Mouse (Mus musculus): ENCODE data around the gene Fam49a. TPM values are rescaled to one million over a fixed set of nuclear protein-coding genes. Genes with fewer than 3 reads are reported as not detected.

The Fam49a gene
- polyA plus RNA-seq, 1 experiment from 2014 or later = 22.4 TPM

- no peak overlapping the region for H3K27ac ChIP-seq (ENCODE audit: low read length)
- H3K4me2 ChIP-seq (ENCODE audit: low read depth, low read length) = no peak overlapping the region
- H3K9me3 ChIP-seq (replicated peaks; ENCODE audit: control insufficient read depth, low read length) = no peaks in the 10 kb centered on the region
- H3K9ac ChIP-seq (ENCODE audit: low read length) = no peak overlapping the region; the same call in 1 of the 2 replicates
- H3K4me1 ChIP-seq (ENCODE audit: control insufficient read depth, insufficient read depth, low read length) = peaks cover 13% of the 10 kb centered on the region
- no peaks in the 10 kb centered on the region for H3K27me3 ChIP-seq (ENCODE audit: control insufficient read depth, insufficient read depth, low read length)
- H3K36me3 ChIP-seq (ENCODE audit: control insufficient read depth, insufficient read depth) = no peaks in the 10 kb centered on the region
- H3K4me3 ChIP-seq (ENCODE audit: low read length) = no peak overlapping the region
- WGBS = 0% methylated on average over 2 of the region's 2 CpGs
- ATAC-seq (replicated peaks; ENCODE audit: extremely low read depth, insufficient read depth, low FRiP score) = no peak
Observed at GRCm38 (mm10) chr12:12420423-12420822, 158.5 kb downstream of the Fam49a start.

- WGBS = 14% methylated on average over 25 of the region's 25 CpGs
- Histone ChIP-seq H3K27me3 (ENCODE audit: control insufficient read depth, insufficient read depth, low read length) (no peaks in the 10 kb centered on the region), H3K9me3 (replicated peaks; ENCODE audit: control insufficient read depth, low read length) (no peaks in the 10 kb centered on the region), H3K4me3 (ENCODE audit: low read length) (peak overlapping the region; percentile 61), H3K36me3 (ENCODE audit: control insufficient read depth, insufficient read depth) (no peaks in the 10 kb centered on the region), H3K9ac (ENCODE audit: low read length) (peak overlapping the region; percentile 89), H3K27ac (ENCODE audit: low read length) (no peak overlapping the region), H3K4me2 (ENCODE audit: low read depth, low read length) (peak overlapping the region; percentile 87), H3K4me1 (ENCODE audit: control insufficient read depth, insufficient read depth, low read length) (peaks cover 13% of the 10 kb centered on the region)
- peak; percentile 88 for ATAC-seq (replicated peaks; ENCODE audit: extremely low read depth, insufficient read depth, low FRiP score)
Observed at GRCm38 (mm10) chr12:12420841-12421579, 159.1 kb downstream of the Fam49a start.

- Histone ChIP-seq H3K27ac (ENCODE audit: low read length) (no peak overlapping the region), H3K4me3 (ENCODE audit: low read length) (no peak overlapping the region), H3K4me1 (ENCODE audit: control insufficient read depth, insufficient read depth, low read length) (peaks cover 9% of the 10 kb centered on the region), H3K27me3 (ENCODE audit: control insufficient read depth, insufficient read depth, low read length) (no peaks in the 10 kb centered on the region), H3K9ac (ENCODE audit: low read length) (no peak overlapping the region; the same call in 1 of the 2 replicates), H3K36me3 (ENCODE audit: control insufficient read depth, insufficient read depth) (no peaks in the 10 kb centered on the region), H3K4me2 (ENCODE audit: low read depth, low read length) (peak overlapping the region; percentile 87), H3K9me3 (replicated peaks; ENCODE audit: control insufficient read depth, low read length) (no peaks in the 10 kb centered on the region)
- 94% methylated on average over 8 of the region's 8 CpGs for WGBS
- no peak for ATAC-seq (replicated peaks; ENCODE audit: extremely low read depth, insufficient read depth, low FRiP score)
Observed at GRCm38 (mm10) chr12:12421580-12421878, 159.6 kb downstream of the Fam49a start.

GRCm38 (mm10) chr12:12425188-12425587, 163.2 kb downstream of the Fam49a start:
- H3K27ac ChIP-seq (ENCODE audit: low read length) = no peak overlapping the region
- H3K4me1 ChIP-seq (ENCODE audit: control insufficient read depth, insufficient read depth, low read length) = peaks cover 3% of the 10 kb centered on the region; the same call in 1 of the 2 replicates
- WGBS = 74% methylated on average over 5 of the region's 5 CpGs
- no peak for ATAC-seq (replicated peaks; ENCODE audit: extremely low read depth, insufficient read depth, low FRiP score)
- H3K27me3 ChIP-seq (ENCODE audit: control insufficient read depth, insufficient read depth, low read length) = no peaks in the 10 kb centered on the region
- H3K9ac ChIP-seq (ENCODE audit: low read length) = no peak overlapping the region
- H3K36me3 ChIP-seq (ENCODE audit: control insufficient read depth, insufficient read depth) = no peaks in the 10 kb centered on the region
- no peaks in the 10 kb centered on the region for H3K9me3 ChIP-seq (replicated peaks; ENCODE audit: control insufficient read depth, low read length)
- H3K4me3 ChIP-seq (ENCODE audit: low read length) = no peak overlapping the region
- no peak overlapping the region for H3K4me2 ChIP-seq (ENCODE audit: low read depth, low read length)

GRCm38 (mm10) chr12:12427285-12427684, 165.3 kb downstream of the Fam49a start:
- Histone ChIP-seq H3K9me3 (replicated peaks; ENCODE audit: control insufficient read depth, low read length) (no peaks in the 10 kb centered on the region), H3K27ac (ENCODE audit: low read length) (no peak overlapping the region), H3K36me3 (ENCODE audit: control insufficient read depth, insufficient read depth) (no peaks in the 10 kb centered on the region), H3K4me2 (ENCODE audit: low read depth, low read length) (no peak overlapping the region), H3K4me3 (ENCODE audit: low read length) (no peak overlapping the region), H3K27me3 (ENCODE audit: control insufficient read depth, insufficient read depth, low read length) (no peaks in the 10 kb centered on the region), H3K9ac (ENCODE audit: low read length) (no peak overlapping the region), H3K4me1 (ENCODE audit: control insufficient read depth, insufficient read depth, low read length) (no peaks in the 10 kb centered on the region)
- 82% methylated on average over 1 of the region's 1 CpGs for WGBS
- no peak for ATAC-seq (replicated peaks; ENCODE audit: extremely low read depth, insufficient read depth, low FRiP score)

GRCm38 (mm10) chr12:12428886-12429285, 166.9 kb downstream of the Fam49a start:
- 73% methylated on average over 7 of the region's 7 CpGs for WGBS
- no peak overlapping the region for H3K4me2 ChIP-seq (ENCODE audit: low read depth, low read length)
- H3K4me3 ChIP-seq (ENCODE audit: low read length) = no peak overlapping the region
- H3K36me3 ChIP-seq (ENCODE audit: control insufficient read depth, insufficient read depth) = no peaks in the 10 kb centered on the region
- H3K27me3 ChIP-seq (ENCODE audit: control insufficient read depth, insufficient read depth, low read length) = no peaks in the 10 kb centered on the region
- H3K9ac ChIP-seq (ENCODE audit: low read length) = no peak overlapping the region
- H3K9me3 ChIP-seq (replicated peaks; ENCODE audit: control insufficient read depth, low read length) = no peaks in the 10 kb centered on the region
- H3K4me1 ChIP-seq (ENCODE audit: control insufficient read depth, insufficient read depth, low read length) = no peaks in the 10 kb centered on the region
- H3K27ac ChIP-seq (ENCODE audit: low read length) = no peak overlapping the region
- ATAC-seq (replicated peaks; ENCODE audit: extremely low read depth, insufficient read depth, low FRiP score) = no peak
